Mouse (Mus musculus): Measurements from ENCODE around the gene Abcc5. TPM values are rescaled to one million over a fixed set of nuclear protein-coding genes. Genes with fewer than 3 reads are reported as not detected.
"Not testable (repeated sequence)": the region's sequence is repeated elsewhere in the genome, so short reads cannot be mapped to it uniquely, and the experiment has no call there.

Gene Abcc5
- 141 and 150 TPM in 2 replicates for polyA plus RNA-seq (2015; fragmentation: Nextera tagmentation; extraction: Ambion mirVana)

DNA sequence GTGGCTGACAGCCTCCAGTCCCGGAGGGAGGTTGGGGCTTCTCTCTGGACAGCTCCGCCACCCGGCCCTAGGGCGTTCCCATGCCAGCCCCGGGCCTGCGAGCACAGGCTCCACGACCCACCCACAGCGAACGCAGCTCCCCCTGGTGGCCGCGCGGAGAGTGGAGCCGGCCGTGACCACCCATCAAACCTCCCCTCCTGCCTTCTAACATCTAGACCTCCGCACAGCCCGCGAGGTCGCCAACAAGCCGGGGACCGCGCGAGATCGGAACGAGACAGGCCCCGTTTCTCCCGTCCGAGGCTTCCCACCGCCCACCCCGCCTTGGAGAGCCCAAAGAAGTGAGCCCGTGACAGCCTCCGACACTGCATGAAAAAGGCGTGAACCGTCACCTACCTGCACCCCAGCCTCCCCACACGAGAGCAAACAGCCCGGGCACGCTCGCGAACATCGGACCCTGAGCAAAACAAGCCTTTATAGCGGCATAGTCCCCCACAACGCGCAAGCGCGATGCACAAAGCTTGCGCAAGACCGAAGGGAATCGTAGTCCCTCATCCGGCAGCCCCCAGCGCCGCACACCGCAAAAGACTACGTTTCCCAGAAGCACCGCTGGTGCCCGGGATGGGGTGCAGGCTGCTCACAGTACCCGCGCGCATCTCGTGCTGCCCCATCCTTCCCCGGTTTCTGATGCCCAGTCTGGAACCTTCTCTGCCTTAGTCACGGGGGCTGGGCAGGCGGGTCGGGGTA is at the start of gene Abcc5:
Gene Abcc5 (minus strand): TSS at position 540 of the 744 bp plus-strand sequence.
- Histone ChIP-seq H3K4me2 (replicated peaks) (peak within 1 kb of the TSS; percentile 72), H3K4me1 (replicated peaks) (peaks cover 20% of the 10 kb centered on the region), H3K36me3 (peaks cover 13% of the 10 kb centered on the region), H3K27ac (peak within 1 kb of the TSS; percentile 88), H3K27me3 (no peaks in the 10 kb centered on the region), H3K9ac (replicated peaks) (peak within 1 kb of the TSS; percentile 82), H3K9me3 (no peaks in the 10 kb centered on the region), H3K4me3 (replicated peaks) (peak within 1 kb of the TSS; percentile 65)
- peak; percentile 99 for ATAC-seq
- under 1% methylated on average over 62 of the region's 62 CpGs for WGBS

DNA sequence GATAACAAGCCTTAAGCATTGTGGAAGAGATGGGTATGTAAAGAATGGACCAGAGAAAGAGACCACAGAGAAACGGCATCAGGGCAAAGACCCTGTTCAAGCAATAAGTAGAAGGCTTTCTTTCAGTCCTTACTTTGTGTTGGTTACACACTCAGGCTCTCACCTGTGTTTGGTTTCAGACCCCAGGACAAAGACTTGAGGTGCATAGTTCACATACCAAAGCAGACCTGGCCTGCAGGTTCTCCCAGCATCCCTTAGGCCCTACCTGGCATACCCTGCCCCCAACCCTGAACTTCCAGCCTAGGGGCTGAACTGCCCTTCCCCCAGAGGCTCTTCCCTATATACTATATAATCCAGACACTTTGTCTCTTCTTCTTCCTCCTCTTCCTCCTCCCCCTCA is 49.1 kb upstream of the Abcc5 start:
- no peaks in the 10 kb centered on the region for H3K36me3 ChIP-seq
- no peak overlapping the region for H3K9ac ChIP-seq (replicated peaks)
- H3K9me3 ChIP-seq = no peaks in the 10 kb centered on the region
- 90% methylated on average over 1 of the region's 1 CpGs for WGBS
- H3K4me1 ChIP-seq (replicated peaks) = no peaks in the 10 kb centered on the region
- no peaks in the 10 kb centered on the region for H3K27me3 ChIP-seq
- no peak overlapping the region for H3K27ac ChIP-seq
- no peak overlapping the region for H3K4me2 ChIP-seq (replicated peaks)
- H3K4me3 ChIP-seq (replicated peaks) = no peak overlapping the region
- no peak for ATAC-seq

- no peak for ATAC-seq
- no peaks in the 10 kb centered on the region for H3K27me3 ChIP-seq
- H3K9me3 ChIP-seq = no peaks in the 10 kb centered on the region
- H3K9ac ChIP-seq (replicated peaks) = no peak overlapping the region
- WGBS = 89% methylated on average over 6 of the region's 6 CpGs
- H3K36me3 ChIP-seq = no peaks in the 10 kb centered on the region
- H3K4me2 ChIP-seq (replicated peaks) = no peak overlapping the region
- H3K4me3 ChIP-seq (replicated peaks) = no peak overlapping the region
- no peaks in the 10 kb centered on the region for H3K4me1 ChIP-seq (replicated peaks)
- H3K27ac ChIP-seq = no peak overlapping the region
Observed at GRCm38 (mm10) chr16:20474786-20475185, 48.6 kb upstream of the Abcc5 start.

DNA sequence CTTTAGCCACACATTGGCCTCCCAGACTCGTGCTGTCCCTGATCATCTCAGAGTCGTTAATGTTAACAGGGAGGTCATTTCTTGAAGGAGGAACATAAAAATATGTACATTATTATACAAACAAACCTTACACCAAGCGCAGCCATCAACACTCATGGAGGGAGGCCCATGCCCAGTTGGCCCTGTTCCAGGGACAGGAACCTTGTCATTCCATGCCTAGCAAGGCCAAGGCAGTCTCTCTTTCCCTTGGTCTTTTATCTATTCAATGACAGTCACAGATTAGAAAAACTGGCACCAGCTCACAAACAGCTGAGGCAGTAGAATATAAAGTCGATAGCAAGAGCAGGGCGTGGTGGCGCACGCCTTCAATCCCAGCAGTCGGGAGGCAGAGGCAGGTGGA is 48.0 kb upstream of the Abcc5 start:
- Histone ChIP-seq H3K4me2 (replicated peaks) (no peak overlapping the region), H3K27ac (no peak overlapping the region), H3K4me3 (replicated peaks) (no peak overlapping the region), H3K27me3 (no peaks in the 10 kb centered on the region), H3K9me3 (no peaks in the 10 kb centered on the region), H3K9ac (replicated peaks) (no peak overlapping the region), H3K4me1 (replicated peaks) (no peaks in the 10 kb centered on the region), H3K36me3 (no peaks in the 10 kb centered on the region)
- ATAC-seq = no peak
- 93% methylated on average over 8 of the region's 8 CpGs for WGBS

- Histone ChIP-seq H3K27ac (no peak overlapping the region), H3K4me1 (replicated peaks) (no peaks in the 10 kb centered on the region), H3K9ac (replicated peaks) (no peak overlapping the region), H3K4me3 (replicated peaks) (no peak overlapping the region), H3K36me3 (no peaks in the 10 kb centered on the region), H3K4me2 (replicated peaks) (no peak overlapping the region), H3K27me3 (no peaks in the 10 kb centered on the region), H3K9me3 (no peaks in the 10 kb centered on the region)
- WGBS = 63% methylated on average over 1 of the region's 1 CpGs
- no peak for ATAC-seq
Observed at GRCm38 (mm10) chr16:20473748-20474147, 47.6 kb upstream of the Abcc5 start.

DNA sequence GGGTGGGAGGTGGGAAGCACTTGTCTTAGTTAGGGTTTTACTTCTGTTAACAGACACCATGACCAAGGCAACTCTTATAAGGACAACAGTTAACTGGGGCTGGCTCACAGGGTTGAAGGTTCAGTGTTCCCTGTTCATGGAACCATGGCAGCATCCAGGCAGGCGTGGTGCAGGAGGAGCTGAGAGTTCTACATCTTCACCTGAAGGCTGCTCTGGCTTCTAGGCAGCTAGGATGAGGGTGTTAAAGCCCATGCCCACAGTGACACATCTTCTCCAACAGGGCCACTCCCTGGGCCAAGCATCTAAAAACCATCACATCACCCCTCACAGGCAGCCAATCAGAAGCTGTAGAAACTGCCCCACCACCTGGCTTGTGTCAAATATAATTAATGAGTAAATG is 45.5 kb upstream of the Abcc5 start:
- H3K9me3 ChIP-seq = no peaks in the 10 kb centered on the region
- no peak overlapping the region for H3K4me2 ChIP-seq (replicated peaks)
- no peak overlapping the region for H3K4me3 ChIP-seq (replicated peaks)
- H3K27ac ChIP-seq = no peak overlapping the region
- no peak overlapping the region for H3K9ac ChIP-seq (replicated peaks)
- no peaks in the 10 kb centered on the region for H3K27me3 ChIP-seq
- no peaks in the 10 kb centered on the region for H3K4me1 ChIP-seq (replicated peaks)
- H3K36me3 ChIP-seq = no peaks in the 10 kb centered on the region
- 74% methylated on average over 1 of the region's 1 CpGs for WGBS
- ATAC-seq = no peak

- Histone ChIP-seq H3K27me3 (no peaks in the 10 kb centered on the region), H3K4me1 (replicated peaks) (no peaks in the 10 kb centered on the region), H3K4me2 (replicated peaks) (no peak overlapping the region), H3K27ac (no peak overlapping the region), H3K36me3 (no peaks in the 10 kb centered on the region), H3K9ac (replicated peaks) (no peak overlapping the region), H3K4me3 (replicated peaks) (no peak overlapping the region), H3K9me3 (no peaks in the 10 kb centered on the region)
- ATAC-seq = no peak
- WGBS = 90% methylated on average over 2 of the region's 2 CpGs
Observed at GRCm38 (mm10) chr16:20470981-20471380, 44.8 kb upstream of the Abcc5 start.

GRCm38 (mm10) chr16:20464725-20465124 is 38.5 kb upstream of the Abcc5 start:
- Histone ChIP-seq H3K4me2 (replicated peaks) (no peak overlapping the region), H3K36me3 (no peaks in the 10 kb centered on the region), H3K9me3 (no peaks in the 10 kb centered on the region), H3K9ac (replicated peaks) (no peak overlapping the region), H3K4me3 (replicated peaks) (no peak overlapping the region), H3K27me3 (no peaks in the 10 kb centered on the region), H3K4me1 (replicated peaks) (no peaks in the 10 kb centered on the region), H3K27ac (no peak overlapping the region)
- no peak for ATAC-seq

DNA sequence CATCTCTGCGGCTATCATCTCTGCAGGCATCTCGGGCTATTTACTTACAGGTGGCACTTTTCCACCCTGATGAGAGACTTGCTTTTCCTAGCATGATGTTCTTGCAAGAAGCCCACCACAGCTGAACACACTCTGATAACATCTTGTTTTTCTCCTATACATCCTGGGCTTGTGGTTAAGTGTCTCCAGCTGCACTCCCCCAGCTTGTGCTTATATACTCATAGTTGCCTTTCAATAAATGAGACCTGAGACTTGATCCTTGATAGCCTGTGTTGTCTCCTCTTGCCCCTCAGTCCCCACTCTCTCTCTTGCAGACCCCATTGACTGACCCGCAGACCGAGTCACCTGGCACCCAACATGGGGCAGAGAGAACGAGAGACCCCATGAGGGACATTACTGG is 32.5 kb upstream of the Abcc5 start:
- not testable (repeated sequence) for H3K4me3 ChIP-seq (replicated peaks); H3K27me3 ChIP-seq; H3K36me3 ChIP-seq; ATAC-seq; H3K4me2 ChIP-seq (replicated peaks); H3K9ac ChIP-seq (replicated peaks); H3K4me1 ChIP-seq (replicated peaks); H3K9me3 ChIP-seq; H3K27ac ChIP-seq
- 95% methylated on average over 5 of the region's 5 CpGs for WGBS

GRCm38 (mm10) chr16:20456106-20456505 is 29.9 kb upstream of the Abcc5 start:
- WGBS = 34% methylated on average over 1 of the region's 1 CpGs
- no peak overlapping the region for H3K27ac ChIP-seq

DNA sequence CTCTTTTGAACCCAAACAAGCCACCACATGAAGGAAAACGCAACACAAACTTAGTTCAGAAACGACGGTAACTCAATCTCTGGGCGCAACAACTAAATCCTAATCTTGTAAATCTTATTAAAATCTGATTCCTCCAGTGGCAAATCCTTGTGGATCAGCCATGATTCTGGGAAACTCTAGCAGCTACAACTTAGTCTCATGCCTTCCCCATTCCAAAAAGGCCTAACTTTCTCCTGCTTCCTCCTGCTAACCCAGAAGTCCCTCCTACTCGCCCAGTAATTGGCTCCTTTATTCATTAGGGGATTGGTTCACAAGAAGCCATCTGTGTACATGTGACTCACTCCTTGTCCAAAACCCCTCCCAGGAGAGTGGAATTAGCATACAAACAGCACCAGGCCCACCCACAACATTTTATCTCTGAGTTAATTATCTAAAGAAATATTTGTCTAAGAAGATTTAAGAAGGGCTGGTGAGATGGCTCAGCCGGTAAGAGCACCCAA is 28.0 kb upstream of the Abcc5 start:
- Histone ChIP-seq H3K4me2 (replicated peaks) (no peak overlapping the region), H3K4me3 (replicated peaks) (no peak overlapping the region), H3K27ac (no peak overlapping the region), H3K4me1 (replicated peaks) (no peaks in the 10 kb centered on the region), H3K9me3 (no peaks in the 10 kb centered on the region), H3K27me3 (no peaks in the 10 kb centered on the region), H3K9ac (replicated peaks) (no peak overlapping the region), H3K36me3 (no peaks in the 10 kb centered on the region)
- 94% methylated on average over 6 of the region's 6 CpGs for WGBS
- ATAC-seq = no peak

More at GRCm38 (mm10) chr16:20456106-20456505, 29.9 kb upstream of the Abcc5 start:
- ATAC-seq = no peak
- H3K27me3 ChIP-seq = no peaks in the 10 kb centered on the region
- H3K4me3 ChIP-seq (replicated peaks) = no peak overlapping the region
- H3K36me3 ChIP-seq = no peaks in the 10 kb centered on the region
- no peak overlapping the region for H3K4me2 ChIP-seq (replicated peaks)
- no peaks in the 10 kb centered on the region for H3K4me1 ChIP-seq (replicated peaks)
- H3K9ac ChIP-seq (replicated peaks) = no peak overlapping the region
- H3K9me3 ChIP-seq = no peaks in the 10 kb centered on the region

- Histone ChIP-seq H3K27ac (no peak overlapping the region), H3K36me3 (no peaks in the 10 kb centered on the region), H3K9me3 (no peaks in the 10 kb centered on the region), H3K27me3 (no peaks in the 10 kb centered on the region), H3K4me3 (replicated peaks) (no peak overlapping the region), H3K9ac (replicated peaks) (no peak overlapping the region), H3K4me1 (replicated peaks) (no peaks in the 10 kb centered on the region), H3K4me2 (replicated peaks) (no peak overlapping the region)
- no peak for ATAC-seq
- WGBS = 87% methylated on average over 6 of the region's 6 CpGs
Observed at GRCm38 (mm10) chr16:20451774-20452173, 25.6 kb upstream of the Abcc5 start.

- ATAC-seq = no peak
- Histone ChIP-seq H3K36me3 (no peaks in the 10 kb centered on the region), H3K27ac (no peak overlapping the region), H3K27me3 (0 out of 2 replicates have a peak, but pooled peaks cover 2% of the 10 kb centered on the region), H3K9me3 (no peaks in the 10 kb centered on the region), H3K9ac (replicated peaks) (no peak overlapping the region), H3K4me2 (replicated peaks) (no peak overlapping the region), H3K4me3 (replicated peaks) (no peak overlapping the region), H3K4me1 (replicated peaks) (peaks cover 6% of the 10 kb centered on the region)
- WGBS = 86% methylated on average over 1 of the region's 1 CpGs
Observed at GRCm38 (mm10) chr16:20445871-20446270, 19.7 kb upstream of the Abcc5 start.
